Mouse (Mus musculus): ENCODE measurements around the gene Vmn1r173.
"Not testable (repeated sequence)": the region's sequence is repeated elsewhere in the genome, so short reads cannot be mapped to it uniquely, and the experiment has no call there.

The Vmn1r173 gene

DNA sequence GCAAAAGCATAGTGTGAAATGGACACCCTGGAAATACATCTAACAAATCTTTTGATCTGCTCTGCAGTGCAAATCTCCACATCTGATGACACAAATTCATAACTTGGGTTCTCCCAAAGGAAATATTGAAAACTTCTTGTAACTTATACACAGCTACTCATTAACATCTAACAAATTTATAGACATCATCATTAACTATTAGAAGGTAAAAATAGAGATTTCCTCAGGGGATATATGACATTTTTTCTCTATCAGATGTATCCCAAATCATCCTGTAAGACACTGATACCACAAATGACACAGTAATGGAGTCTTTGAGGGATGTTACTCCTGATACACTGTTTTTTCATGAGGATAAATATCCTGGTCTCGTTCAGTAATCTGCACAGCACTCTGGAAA is at the start of gene Vmn1r173:
Gene Vmn1r173, plus strand, starts transcription at position 301 of the 400 bp plus-strand sequence.
- DNase-seq: not testable (repeated sequence)

- DNase-seq: no peak
Observed at GRCm38 (mm10) chr7:23658016-23658415, 42.5 kb upstream of the Vmn1r173 start, which contains the start of gene Vmn1r172. Gene Vmn1r172, plus strand, starts transcription at chr7:23658316.

DNA sequence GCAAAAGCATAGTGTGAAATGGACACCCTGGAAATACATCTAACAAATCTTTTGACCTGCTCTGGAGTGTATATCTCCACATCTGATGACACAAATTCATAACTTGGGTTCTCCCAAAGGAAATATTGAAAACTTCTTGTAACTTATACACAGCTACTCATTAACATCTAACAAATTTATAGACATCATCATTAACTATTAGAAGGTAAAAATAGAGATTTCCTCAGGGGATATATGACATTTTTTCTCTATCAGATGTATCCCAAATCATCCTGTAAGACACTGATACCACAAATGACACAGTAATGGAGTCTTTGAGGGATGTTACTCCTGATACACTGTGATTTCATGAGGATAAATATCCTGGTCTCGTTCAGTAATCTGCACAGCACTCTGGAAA is 51.5 kb downstream of the Vmn1r173 start, which contains the start of gene Vmn1r174:
Gene Vmn1r174, plus strand, starts transcription at position 301 of the 400 bp plus-strand sequence.
- DNase-seq: not testable (repeated sequence)

Measured in cerebellum, postnatal 25 days (tissue).